Mouse (Mus musculus) CH12F3 (cell line): ENCODE data around the gene Maml2.
"Not testable (repeated sequence)": the region's sequence is repeated elsewhere in the genome, so short reads cannot be mapped to it uniquely, and the experiment has no call there.

ENCODE experiments used
- in situ Hi-C: fragments of 300-500 bp; cut with MboI; formaldehyde crosslinking; loops from 2 replicates; pipeline ENCODE4 v1.14.3; 2020; ENCODE audit warnings: low sequenced_read_pairs

Gene Maml2

DNA sequence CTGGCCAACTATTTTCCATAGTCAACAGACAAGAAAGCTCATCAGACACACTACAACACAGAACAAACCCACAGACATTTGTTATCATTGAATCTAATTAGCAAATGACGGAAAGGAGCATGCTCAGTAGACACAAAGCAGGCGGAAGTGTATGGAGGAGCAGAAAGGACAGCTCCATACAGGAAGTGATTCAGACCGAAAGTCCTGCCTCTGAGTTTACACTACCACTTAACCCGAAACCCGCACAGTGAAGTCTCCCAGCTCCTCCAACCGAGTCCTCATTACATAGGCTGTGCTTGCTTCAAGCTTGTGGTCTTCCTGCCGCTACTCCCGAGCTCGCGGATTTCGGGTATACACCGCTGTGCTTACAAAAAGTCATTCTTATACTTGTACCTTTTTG lies 404.0 kb downstream of the Maml2 start:
- in situ Hi-C loops = no loop called here

DNA sequence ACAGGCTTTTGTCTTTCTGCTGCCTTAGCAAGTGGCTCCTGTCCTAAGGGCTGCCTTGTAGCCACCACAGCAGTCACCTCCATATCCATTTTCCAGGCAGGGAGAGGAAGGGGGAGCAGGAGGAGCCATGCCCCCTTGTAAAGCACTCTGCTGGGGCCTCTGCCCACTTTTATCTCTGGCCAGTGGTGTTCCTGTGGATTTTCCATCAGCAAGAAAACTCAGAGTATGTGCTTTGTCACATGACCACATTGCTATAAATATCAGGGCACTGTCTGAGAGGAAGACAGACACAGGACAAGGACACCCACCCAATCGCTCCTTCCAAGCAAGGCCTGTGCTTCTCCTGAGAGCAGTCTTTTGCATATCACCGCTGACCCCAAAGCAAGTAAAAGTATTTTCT lies 405.3 kb downstream of the Maml2 start:
- in situ Hi-C loops = no loop called here

DNA sequence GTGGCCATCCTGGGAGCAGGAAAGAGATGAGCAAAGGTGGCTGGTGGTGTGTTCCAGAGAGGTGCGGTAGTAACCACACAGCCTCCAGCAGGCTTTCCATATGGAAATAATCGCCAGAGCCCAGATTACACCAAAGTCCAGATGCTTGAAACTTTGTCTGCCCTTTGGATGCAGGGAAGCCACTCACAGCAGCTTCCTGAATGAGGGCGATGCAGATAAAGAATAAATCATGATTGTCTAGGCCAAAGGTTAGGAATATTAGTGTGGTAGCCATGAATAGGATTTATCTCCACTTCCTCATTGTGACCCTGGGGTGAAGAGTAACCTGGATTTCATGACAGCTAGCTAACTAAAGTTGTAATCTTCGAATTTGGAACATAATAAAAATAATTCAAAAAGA lies 407.2 kb downstream of the Maml2 start:
- in situ Hi-C loops = no loop called here

DNA sequence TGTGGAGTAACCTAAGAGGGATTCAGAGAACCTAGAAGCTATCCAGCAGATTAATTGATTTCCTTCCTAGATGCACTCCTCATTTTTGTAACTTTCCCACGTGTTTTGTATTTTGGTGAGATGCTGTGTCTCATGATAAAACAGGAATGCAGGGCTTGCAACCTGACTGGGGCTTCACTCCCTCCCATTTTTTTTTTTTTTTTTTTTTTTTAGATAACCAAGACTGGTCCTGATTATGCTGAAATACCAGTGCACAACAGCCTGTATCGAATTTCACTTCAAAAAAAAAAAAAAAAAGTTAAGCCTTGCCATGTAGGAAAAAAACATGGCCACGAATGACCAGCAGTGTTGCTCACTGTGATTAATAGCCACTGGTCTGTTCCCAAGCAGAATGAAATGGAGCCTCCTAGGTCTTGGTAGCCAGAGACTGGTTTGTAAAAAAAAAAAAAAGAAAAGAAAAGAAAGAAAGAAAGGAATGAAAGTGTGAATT lies 409.4 kb downstream of the Maml2 start:
- in situ Hi-C loops = no loop called here

DNA sequence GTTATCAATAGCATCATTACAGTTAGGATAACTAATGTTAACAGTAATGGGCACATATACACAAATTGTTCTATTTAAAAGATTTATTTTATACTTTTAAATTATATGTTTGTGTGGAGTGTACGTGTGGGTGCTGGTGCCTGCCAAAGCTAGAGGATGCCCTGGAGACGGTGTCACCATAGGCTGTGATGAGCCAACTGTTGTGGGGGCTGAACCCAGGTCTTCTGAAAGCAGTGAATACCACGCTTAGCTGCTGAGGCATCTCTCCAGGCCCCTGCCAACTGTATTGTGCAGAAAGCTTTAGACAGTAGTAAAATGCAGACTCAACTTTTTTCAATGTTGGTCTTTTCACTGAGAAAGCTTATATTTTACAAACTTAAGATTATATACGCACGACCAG lies 411.7 kb downstream of the Maml2 start:
- in situ Hi-C loops = no loop called here

DNA sequence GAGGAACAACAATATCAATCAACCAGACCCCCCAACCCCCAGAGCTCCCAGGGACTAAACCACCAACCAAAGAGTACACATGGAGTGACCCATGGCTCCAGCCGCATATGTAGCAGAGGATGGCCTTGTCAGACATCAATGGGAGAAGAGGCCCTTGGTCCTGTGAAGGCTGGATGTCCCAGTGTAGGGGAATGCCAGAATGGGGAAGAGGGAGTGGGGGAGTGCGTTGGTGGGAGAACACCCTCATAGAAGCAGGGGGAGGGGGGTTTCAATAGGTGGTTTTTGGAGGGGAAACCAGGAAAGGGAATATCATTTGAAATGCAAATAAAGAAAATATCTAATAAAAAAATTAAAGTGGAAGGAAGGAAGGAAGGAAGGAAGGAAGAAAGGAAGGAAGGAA lies 418.1 kb downstream of the Maml2 start:
- in situ Hi-C loops = not testable (repeated sequence)

DNA sequence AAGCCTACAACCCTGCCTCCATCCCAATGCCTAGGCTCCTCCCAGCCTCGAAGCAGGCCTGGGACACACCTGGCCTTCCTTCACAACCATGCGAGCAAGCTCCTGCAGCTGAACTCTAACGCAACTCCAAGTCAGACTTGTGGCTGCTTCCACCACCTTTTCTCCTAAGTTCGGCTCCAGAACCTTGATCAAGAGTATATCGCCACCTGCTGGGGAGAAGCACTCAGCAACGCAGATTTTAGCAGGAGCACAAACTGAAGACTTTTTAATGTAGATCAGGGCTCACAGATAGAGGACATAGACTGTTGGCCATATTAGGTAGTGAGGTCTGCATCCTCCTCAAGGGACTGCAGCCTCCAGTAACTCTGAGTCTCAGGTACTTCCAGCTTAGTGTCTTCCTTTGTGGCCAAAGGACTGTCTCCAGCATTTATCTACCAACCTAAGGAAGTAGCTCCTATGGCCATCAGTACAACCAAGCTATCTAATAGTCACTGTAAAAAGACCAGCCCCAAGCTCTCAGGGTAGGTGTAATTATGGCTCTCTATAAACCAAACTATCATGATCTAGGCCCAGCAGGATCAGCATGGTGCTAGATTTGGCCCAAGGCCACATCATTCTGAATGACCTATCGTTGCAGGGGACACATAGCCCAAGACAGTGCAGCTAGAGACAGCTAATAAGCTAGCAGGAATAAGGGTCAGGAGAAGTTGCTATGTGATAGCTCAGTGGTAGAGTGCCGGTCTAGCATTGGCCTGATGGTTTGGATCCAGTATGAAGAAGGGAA lies 418.8 kb downstream of the Maml2 start:
- in situ Hi-C loops = no loop called here

DNA sequence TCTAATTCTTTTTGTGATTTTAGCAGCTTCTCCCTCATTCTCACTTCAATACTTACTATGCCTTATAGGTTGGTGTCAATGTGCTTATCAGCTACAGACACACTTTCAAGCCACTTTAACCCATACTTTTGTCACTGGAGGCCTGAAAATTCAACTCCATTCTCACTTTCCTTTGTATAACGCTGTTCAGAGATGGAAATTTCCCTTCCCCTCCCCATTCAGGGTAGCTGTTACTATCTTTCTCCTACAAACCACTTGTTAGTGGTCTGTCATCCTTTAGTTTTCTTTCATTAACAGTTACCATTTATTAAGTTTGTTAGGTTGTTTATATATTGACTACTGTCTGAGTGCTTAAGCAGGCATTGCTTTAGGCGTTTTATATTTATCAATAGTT lies 450.6 kb downstream of the Maml2 start, which contains the start of gene Mtmr2:
Gene Mtmr2 (plus strand): TSS at position 7 of the 394 bp plus-strand sequence.
- in situ Hi-C loops = no loop called here

DNA sequence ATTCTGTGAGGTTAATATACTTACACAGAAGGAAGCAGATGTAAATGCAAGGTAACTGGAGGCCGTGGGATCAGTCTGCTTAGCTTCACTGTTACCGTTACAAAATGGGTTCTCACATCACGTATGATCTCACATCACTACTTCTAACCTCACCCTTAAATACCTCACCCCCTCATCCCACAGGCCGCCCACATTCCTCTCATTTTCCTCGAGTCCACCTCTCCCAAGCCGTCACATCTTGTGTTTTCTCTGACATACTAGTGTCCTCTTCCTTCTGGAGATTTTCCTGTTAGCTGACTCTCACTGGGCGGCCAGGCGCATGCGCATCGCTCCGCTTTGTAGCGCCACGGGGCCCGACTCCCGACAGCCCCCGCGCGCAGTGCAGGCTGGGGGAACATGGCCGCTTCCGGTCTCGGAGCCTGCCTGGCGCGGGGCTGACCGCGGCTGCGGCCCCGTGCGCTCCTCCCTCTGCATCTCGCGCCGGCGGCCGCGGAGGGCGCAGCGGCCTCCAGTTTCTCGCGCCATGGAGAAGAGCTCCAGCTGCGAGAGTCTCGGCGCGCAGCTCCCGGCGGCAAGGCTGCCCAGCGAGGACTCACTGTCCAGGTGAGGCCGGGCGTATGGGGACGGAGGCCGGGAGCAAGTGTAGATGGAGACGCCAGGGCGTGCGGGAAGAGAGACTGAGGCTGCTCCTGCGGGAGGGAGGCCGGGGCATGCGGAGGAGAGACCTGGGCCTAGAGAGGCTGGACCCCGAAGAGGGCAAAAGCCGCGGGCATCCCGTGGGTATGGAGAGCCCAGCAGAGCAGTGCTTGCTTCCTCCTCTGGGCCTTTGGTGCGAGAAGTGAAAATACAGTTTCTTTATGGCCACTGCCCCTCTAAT lies 451.3 kb downstream of the Maml2 start:
- in situ Hi-C loops = no loop called here

DNA sequence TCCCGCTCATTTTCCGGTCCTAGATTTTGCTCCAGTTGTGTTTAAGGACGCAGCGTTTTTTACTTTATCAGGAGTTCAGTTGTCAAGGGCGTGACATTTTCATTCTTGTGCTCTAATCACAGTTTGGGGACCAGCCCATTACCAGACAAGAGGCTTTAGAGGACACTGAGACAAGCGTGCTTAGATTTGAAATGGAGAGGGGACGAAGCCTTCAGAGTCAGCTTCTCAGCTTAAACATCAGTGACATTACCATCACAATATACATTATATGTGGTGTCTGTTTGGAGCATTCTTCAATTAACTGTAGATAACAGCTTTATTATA lies 451.9 kb downstream of the Maml2 start:
- in situ Hi-C loops = no loop called here

DNA sequence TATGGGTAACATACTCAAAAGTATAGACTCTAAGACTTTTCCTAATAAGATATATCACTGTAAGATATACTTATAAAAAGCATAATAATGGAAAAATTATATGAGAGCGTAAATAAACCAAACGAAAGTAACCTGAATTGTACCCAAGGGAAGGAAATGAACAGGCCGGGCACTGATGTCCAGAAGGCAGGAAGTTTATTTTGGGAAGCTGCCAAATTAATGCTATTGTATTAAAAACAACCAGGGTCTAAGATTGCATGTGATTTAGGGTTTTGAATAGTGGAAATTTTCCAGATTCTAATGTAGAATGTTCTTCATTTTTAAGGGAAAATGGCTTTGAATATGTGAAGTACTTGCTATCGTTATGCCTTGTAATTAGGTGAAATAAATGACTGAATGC lies 454.8 kb downstream of the Maml2 start:
- in situ Hi-C loops = no loop called here
